Comparison of ENCODE assay signal across 12 mouse cellular contexts in genomic region chr4:120935006-120935405, GRCm38 (mm10).
"Had no signal": no experiment of that assay in that cellular context is flagged by ENCODE, and none has a peak within 500 bp of the region (broad histone marks: within the 10 kb centered on the region; RNA-seq: fewer than 3 reads in every experiment).

No protein-coding gene starts in this region.

- H3K4me2 ChIP-seq: hindbrain, embryonic 13.5 days; limb, embryonic 15.5 days; midbrain, embryonic 12.5 days; neural tube, embryonic 13.5 days had no signal

- H3K27ac ChIP-seq: hindbrain, embryonic 13.5 days; kidney, postnatal 0 days; limb, embryonic 15.5 days; liver, embryonic 14.5 days; midbrain, embryonic 12.5 days; neural tube, embryonic 13.5 days; stomach, postnatal 0 days had no signal

- H3K9me3 ChIP-seq: limb, embryonic 15.5 days; midbrain, embryonic 12.5 days had no signal

- DNase-seq: layer of hippocampus, adult 9-11 months; layer of hippocampus, postnatal 36 days; lung, adult 18-20 months; right cerebral cortex, postnatal 14 days had no signal

- H3K27me3 ChIP-seq: hindbrain, embryonic 13.5 days; limb, embryonic 15.5 days; midbrain, embryonic 12.5 days; neural tube, embryonic 13.5 days had no signal

- ATAC-seq: midbrain, embryonic 16.5 days had no signal

- H3K9ac ChIP-seq: hindbrain, embryonic 13.5 days; limb, embryonic 15.5 days; liver, embryonic 14.5 days; midbrain, embryonic 12.5 days; neural tube, embryonic 13.5 days had no signal

- H3K4me1 ChIP-seq: hindbrain, embryonic 13.5 days; limb, embryonic 15.5 days; midbrain, embryonic 12.5 days; neural tube, embryonic 13.5 days had no signal

- H3K4me3 ChIP-seq: hindbrain, embryonic 13.5 days; limb, embryonic 15.5 days; midbrain, embryonic 12.5 days; neural tube, embryonic 13.5 days had no signal
